Mouse (Mus musculus): ENCODE data around the gene Dennd1a. TPM values are rescaled to one million over a fixed set of nuclear protein-coding genes. Genes with fewer than 3 reads are reported as not detected.

The Dennd1a gene
- polyA plus RNA-seq, 1 experiment, result 11.9 TPM

GRCm38 (mm10) chr2:37926133-37926503 is 361.1 kb downstream of the Dennd1a start:
- H3K36me3 ChIP-seq (ENCODE audit: control insufficient read depth, insufficient read depth, low read length, poor library complexity, severe bottlenecking), result no peaks in the 10 kb centered on the region
- no peak overlapping the region for H3K4me3 ChIP-seq (ENCODE audit: low read depth, low read length)
- H3K4me1 ChIP-seq (ENCODE audit: control insufficient read depth, insufficient read depth, low read length), result no peaks in the 10 kb centered on the region
- H3K9ac ChIP-seq (ENCODE audit: low read depth, poor library complexity, severe bottlenecking), result no peak overlapping the region
- no peak overlapping the region for H3K27ac ChIP-seq (ENCODE audit: insufficient read depth, low read length)
- no peak for TF ChIP-seq POLR2A (IDR thresholded peaks at IDR 0.05; ENCODE audit: insufficient read depth, low read length)
- TF ChIP-seq CTCF (IDR thresholded peaks at IDR 0.05; ENCODE audit: low read depth, low read length), result no peak
- no peak for TF ChIP-seq EP300 (IDR thresholded peaks at IDR 0.05; ENCODE audit: insufficient read depth, low read depth, low read length)
- H3K27me3 ChIP-seq (ENCODE audit: control insufficient read depth, insufficient read depth, low read length, poor library complexity, severe bottlenecking), result no peaks in the 10 kb centered on the region
- H3K9me3 ChIP-seq (replicated peaks; ENCODE audit: control insufficient read depth, insufficient read depth, low read length, poor library complexity, severe bottlenecking), result no peaks in the 10 kb centered on the region

DNA sequence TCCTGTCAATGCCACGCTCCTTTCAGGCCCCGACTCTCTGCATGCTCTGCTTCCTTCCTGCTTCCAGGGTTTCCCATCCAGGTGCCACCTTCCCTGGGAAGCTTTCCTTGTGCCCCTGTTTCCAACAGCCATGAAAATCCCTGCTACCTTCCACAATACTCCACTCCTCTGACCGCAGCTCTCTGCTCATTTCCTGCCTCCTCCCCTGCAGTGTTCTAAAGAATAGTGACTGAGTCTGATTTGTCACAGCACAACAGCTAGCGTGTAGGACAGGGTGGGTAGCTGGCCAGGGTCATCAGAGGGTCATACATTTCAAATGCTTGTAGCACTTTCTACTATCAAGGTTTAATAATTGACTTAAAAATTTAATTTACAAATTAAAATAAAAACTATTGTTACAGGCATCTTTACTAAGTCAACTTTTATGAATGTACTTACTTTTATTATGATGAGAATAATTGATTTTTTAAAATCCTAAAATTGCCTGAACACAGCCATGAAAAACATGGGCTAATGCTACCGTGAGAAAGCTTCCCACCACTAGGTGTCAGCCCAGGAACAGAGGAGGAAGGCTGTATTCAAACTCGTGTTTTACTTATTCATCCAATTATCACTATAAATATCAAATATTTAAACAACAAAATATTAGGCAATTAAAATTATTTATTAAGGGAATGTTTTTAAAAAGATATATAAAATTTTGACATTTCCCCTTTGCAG is 361.6 kb downstream of the Dennd1a start:
- no peak overlapping the region for H3K9ac ChIP-seq (ENCODE audit: low read depth, poor library complexity, severe bottlenecking)
- no peaks in the 10 kb centered on the region for H3K27me3 ChIP-seq (ENCODE audit: control insufficient read depth, insufficient read depth, low read length, poor library complexity, severe bottlenecking)
- no peaks in the 10 kb centered on the region for H3K4me1 ChIP-seq (ENCODE audit: control insufficient read depth, insufficient read depth, low read length)

DNA sequence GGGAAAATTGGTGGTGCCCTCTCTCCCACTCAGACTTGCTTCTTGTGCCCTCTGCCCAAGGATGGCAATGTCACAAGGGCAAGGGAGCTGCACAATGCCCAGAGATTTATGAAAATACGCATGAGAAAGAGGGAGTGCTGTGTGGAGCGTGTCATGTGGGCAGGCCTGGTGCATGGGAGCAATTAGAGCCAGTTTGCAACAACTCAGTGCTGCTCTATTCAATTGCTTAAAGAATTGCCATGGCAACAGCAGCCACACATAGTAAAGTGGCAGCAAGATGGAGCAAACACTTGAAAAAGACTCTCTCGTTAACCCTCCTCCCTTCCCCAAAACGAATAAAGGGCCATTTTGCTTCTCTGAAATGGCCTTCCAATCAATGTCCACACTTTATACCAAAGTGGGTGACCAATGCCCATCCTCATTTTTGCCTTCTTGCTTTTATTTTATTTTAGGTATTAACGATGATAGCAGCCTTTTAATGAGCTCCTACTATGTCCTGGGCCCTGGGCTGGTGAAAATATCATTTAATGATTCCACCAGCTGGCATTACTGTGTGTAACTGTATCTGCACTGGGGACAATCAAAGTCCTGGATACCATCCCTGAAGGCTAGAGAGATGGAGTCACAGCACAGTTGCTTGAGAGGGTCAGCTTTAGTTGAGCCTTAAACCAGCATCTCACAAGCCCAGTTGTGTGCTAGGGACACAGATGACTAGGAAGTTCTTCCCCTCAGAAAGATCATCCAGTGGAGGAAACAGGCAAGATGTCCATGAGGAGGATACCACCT is 378.3 kb downstream of the Dennd1a start:
- H3K9me3 ChIP-seq (replicated peaks; ENCODE audit: control insufficient read depth, insufficient read depth, low read length, poor library complexity, severe bottlenecking), result no peaks in the 10 kb centered on the region
- H3K4me1 ChIP-seq (ENCODE audit: control insufficient read depth, insufficient read depth, low read length), result no peaks in the 10 kb centered on the region
- no peak overlapping the region for H3K27ac ChIP-seq (ENCODE audit: insufficient read depth, low read length)
- no peaks in the 10 kb centered on the region for H3K27me3 ChIP-seq (ENCODE audit: control insufficient read depth, insufficient read depth, low read length, poor library complexity, severe bottlenecking)
- H3K9ac ChIP-seq (ENCODE audit: low read depth, poor library complexity, severe bottlenecking), result no peak overlapping the region
- TF ChIP-seq CTCF (IDR thresholded peaks at IDR 0.05; ENCODE audit: low read depth, low read length), result no peak
- TF ChIP-seq EP300 (IDR thresholded peaks at IDR 0.05; ENCODE audit: insufficient read depth, low read depth, low read length), result no peak
- no peak for TF ChIP-seq POLR2A (IDR thresholded peaks at IDR 0.05; ENCODE audit: insufficient read depth, low read length)
- no peaks in the 10 kb centered on the region for H3K36me3 ChIP-seq (ENCODE audit: control insufficient read depth, insufficient read depth, low read length, poor library complexity, severe bottlenecking)
- no peak overlapping the region for H3K4me3 ChIP-seq (ENCODE audit: low read depth, low read length)

More for the DNA sequence above, 361.6 kb downstream of the Dennd1a start:
- Histone ChIP-seq H3K4me3 (ENCODE audit: low read depth, low read length) (no peak overlapping the region), H3K9me3 (replicated peaks; ENCODE audit: control insufficient read depth, insufficient read depth, low read length, poor library complexity, severe bottlenecking) (no peaks in the 10 kb centered on the region), H3K27ac (ENCODE audit: insufficient read depth, low read length) (no peak overlapping the region), H3K36me3 (ENCODE audit: control insufficient read depth, insufficient read depth, low read length, poor library complexity, severe bottlenecking) (no peaks in the 10 kb centered on the region)
- no peak for TF ChIP-seq CTCF (IDR thresholded peaks at IDR 0.05; ENCODE audit: low read depth, low read length)
- TF ChIP-seq POLR2A (IDR thresholded peaks at IDR 0.05; ENCODE audit: insufficient read depth, low read length), result no peak
- no peak for TF ChIP-seq EP300 (IDR thresholded peaks at IDR 0.05; ENCODE audit: insufficient read depth, low read depth, low read length)

DNA sequence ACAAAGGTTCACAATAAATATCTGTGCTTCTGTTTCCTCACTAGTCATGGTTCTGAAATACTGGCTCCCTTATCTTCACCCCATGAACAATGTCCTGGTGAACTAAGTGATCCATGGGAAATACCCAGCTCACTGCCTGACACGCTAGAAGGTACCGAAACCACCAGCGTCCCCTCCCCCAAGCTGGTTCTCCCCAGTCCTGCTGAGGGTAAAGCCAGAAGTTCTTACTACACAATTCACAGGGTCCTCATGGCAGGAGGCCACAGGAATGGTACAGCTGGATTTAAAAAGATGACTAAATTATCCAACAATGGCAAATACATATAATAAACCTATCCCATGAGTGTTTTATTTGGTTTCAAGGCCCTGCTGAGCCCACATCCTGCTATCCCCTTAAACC is 378.9 kb downstream of the Dennd1a start:
- Histone ChIP-seq H3K27ac (ENCODE audit: insufficient read depth, low read length) (no peak overlapping the region), H3K27me3 (ENCODE audit: control insufficient read depth, insufficient read depth, low read length, poor library complexity, severe bottlenecking) (no peaks in the 10 kb centered on the region), H3K4me1 (ENCODE audit: control insufficient read depth, insufficient read depth, low read length) (no peaks in the 10 kb centered on the region), H3K36me3 (ENCODE audit: control insufficient read depth, insufficient read depth, low read length, poor library complexity, severe bottlenecking) (no peaks in the 10 kb centered on the region), H3K9ac (ENCODE audit: low read depth, poor library complexity, severe bottlenecking) (no peak overlapping the region), H3K4me3 (ENCODE audit: low read depth, low read length) (no peak overlapping the region), H3K9me3 (replicated peaks; ENCODE audit: control insufficient read depth, insufficient read depth, low read length, poor library complexity, severe bottlenecking) (no peaks in the 10 kb centered on the region)
- TF ChIP-seq POLR2A (IDR thresholded peaks at IDR 0.05; ENCODE audit: insufficient read depth, low read length) (no peak), EP300 (IDR thresholded peaks at IDR 0.05; ENCODE audit: insufficient read depth, low read depth, low read length) (no peak), CTCF (IDR thresholded peaks at IDR 0.05; ENCODE audit: low read depth, low read length) (no peak)

DNA sequence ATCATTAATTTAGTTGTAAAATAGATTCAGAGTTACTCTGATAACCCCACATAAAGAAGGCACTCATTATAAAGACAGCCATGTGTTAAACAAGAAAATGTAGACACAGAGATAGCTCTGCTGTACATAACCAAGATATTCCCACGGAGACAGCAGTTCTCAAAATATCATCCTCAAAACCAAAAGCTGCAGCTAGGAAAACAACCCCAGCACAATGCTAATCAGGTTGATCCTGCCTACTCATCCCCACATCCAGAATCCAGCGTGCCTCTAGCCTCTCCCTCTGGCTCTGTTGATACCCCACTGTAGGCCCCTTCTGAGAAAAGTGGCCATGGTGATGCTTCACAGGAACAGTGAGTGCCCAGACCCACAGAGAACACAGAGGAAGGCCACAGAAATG is 380.9 kb downstream of the Dennd1a start:
- Histone ChIP-seq H3K27me3 (ENCODE audit: control insufficient read depth, insufficient read depth, low read length, poor library complexity, severe bottlenecking) (no peaks in the 10 kb centered on the region), H3K9me3 (replicated peaks; ENCODE audit: control insufficient read depth, insufficient read depth, low read length, poor library complexity, severe bottlenecking) (no peaks in the 10 kb centered on the region), H3K27ac (ENCODE audit: insufficient read depth, low read length) (no peak overlapping the region), H3K4me1 (ENCODE audit: control insufficient read depth, insufficient read depth, low read length) (no peaks in the 10 kb centered on the region), H3K36me3 (ENCODE audit: control insufficient read depth, insufficient read depth, low read length, poor library complexity, severe bottlenecking) (no peaks in the 10 kb centered on the region), H3K9ac (ENCODE audit: low read depth, poor library complexity, severe bottlenecking) (no peak overlapping the region), H3K4me3 (ENCODE audit: low read depth, low read length) (no peak overlapping the region)
- TF ChIP-seq EP300 (IDR thresholded peaks at IDR 0.05; ENCODE audit: insufficient read depth, low read depth, low read length), result no peak
- no peak for TF ChIP-seq CTCF (IDR thresholded peaks at IDR 0.05; ENCODE audit: low read depth, low read length)
- TF ChIP-seq POLR2A (IDR thresholded peaks at IDR 0.05; ENCODE audit: insufficient read depth, low read length), result no peak

DNA sequence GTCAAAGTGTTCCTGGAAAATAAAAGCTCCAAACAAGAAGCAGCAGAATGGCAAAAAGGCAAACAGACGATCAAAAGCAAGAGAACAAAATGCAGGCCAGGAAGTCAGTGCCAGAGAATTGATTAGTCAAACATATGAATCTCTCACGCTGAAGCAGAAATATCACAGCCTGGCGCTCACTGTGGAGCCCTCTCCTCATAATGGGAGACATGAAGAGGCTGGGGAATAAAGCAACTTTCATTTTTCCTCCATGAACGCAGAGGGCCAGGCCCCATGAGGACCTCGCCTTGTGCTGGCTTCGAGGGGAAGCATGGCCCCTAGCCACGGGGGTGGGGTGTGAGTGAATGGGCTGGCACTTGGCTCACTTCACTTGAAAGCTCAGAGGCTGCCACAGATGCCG is 383.9 kb downstream of the Dennd1a start:
- Histone ChIP-seq H3K9me3 (replicated peaks; ENCODE audit: control insufficient read depth, insufficient read depth, low read length, poor library complexity, severe bottlenecking) (no peaks in the 10 kb centered on the region), H3K4me3 (ENCODE audit: low read depth, low read length) (no peak overlapping the region), H3K36me3 (ENCODE audit: control insufficient read depth, insufficient read depth, low read length, poor library complexity, severe bottlenecking) (no peaks in the 10 kb centered on the region), H3K4me1 (ENCODE audit: control insufficient read depth, insufficient read depth, low read length) (no peaks in the 10 kb centered on the region), H3K9ac (ENCODE audit: low read depth, poor library complexity, severe bottlenecking) (no peak overlapping the region), H3K27me3 (ENCODE audit: control insufficient read depth, insufficient read depth, low read length, poor library complexity, severe bottlenecking) (no peaks in the 10 kb centered on the region), H3K27ac (ENCODE audit: insufficient read depth, low read length) (no peak overlapping the region)
- TF ChIP-seq CTCF (IDR thresholded peaks at IDR 0.05; ENCODE audit: low read depth, low read length), result no peak

All from ES-Bruce4 (cell line).